Mouse (Mus musculus): Measurements from ENCODE around the gene Kif26b.

Gene Kif26b

DNA sequence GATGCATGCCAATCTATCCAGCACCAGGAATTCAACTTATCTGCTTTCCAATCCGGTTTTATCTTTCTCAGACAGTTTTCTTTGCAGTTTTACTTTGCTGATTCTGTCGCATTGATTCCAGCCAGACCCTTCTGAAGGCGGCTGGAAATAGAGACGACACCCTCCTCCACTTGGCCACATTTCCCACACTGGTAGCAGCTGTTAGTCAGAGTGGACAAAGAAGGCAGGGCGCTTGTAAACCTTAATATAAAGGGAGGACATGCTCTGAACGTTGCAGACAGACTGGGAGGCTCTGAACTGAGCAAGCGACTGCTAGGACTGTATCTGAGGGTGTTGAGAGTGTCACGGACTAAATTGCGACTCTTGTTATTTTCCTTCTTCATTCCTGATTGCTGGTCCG, 11.3 kb downstream of the Kif26b start:
- no peak for DNase-seq (ENCODE audit: low read depth, low spot score)

- DNase-seq (ENCODE audit: low read depth, low spot score): no peak
Measured at GRCm38 (mm10) chr1:178542415-178542814, 13.5 kb downstream of the Kif26b start.

GRCm38 (mm10) chr1:178542990-178543944, 14.3 kb downstream of the Kif26b start:
- no peak for DNase-seq (ENCODE audit: low read depth, low spot score)

DNA sequence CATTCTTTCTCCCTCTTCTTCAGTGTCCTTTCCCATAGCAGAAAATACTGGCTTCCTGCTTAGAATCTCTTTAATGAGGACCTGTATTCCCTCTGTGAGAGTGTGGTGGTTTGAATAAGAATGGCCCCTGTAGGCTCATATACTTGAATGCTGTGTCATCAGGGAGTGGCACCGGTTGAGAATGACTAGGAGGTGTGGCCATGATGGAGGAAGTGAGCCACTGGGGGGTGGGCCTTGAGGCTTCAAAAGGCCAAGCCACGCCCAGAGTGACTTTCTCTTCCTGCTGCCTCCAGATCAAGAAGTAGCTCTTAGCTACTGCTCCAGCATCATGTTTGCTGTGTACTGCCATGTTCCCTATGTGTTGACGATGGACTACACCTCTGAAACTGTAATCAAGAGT, 15.7 kb downstream of the Kif26b start:
- DNase-seq (ENCODE audit: low read depth, low spot score): no peak

GRCm38 (mm10) chr1:178549576-178549975, 20.7 kb downstream of the Kif26b start:
- no peak for DNase-seq (ENCODE audit: low read depth, low spot score)

GRCm38 (mm10) chr1:178550477-178551047, 21.6 kb downstream of the Kif26b start:
- DNase-seq (ENCODE audit: low read depth, low spot score): no peak

GRCm38 (mm10) chr1:178552278-178552897, 23.5 kb downstream of the Kif26b start:
- no peak for DNase-seq (ENCODE audit: low read depth, low spot score)

DNA sequence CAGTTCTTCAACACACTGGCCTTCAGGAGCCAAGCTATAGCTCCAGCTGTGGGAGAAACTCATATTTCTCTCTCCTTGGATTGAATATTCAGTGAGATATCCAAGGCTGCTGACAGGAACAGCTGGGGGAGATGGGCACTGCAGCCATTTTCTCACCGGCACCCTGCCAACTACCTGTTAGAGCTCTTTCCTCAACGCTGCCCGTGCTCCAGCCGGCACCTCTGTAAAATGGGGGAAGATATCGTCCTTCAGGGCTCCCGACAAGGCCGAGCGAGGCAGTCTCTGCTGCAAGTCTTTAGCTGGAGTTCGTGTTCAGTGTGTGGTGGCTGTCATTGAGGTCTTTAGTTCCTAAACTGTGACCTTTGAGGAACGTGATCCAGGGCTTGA, 24.0 kb downstream of the Kif26b start:
- DNase-seq (ENCODE audit: low read depth, low spot score): no peak

- DNase-seq (ENCODE audit: low read depth, low spot score): no peak
Measured at GRCm38 (mm10) chr1:178556226-178556625, 27.3 kb downstream of the Kif26b start.

DNA sequence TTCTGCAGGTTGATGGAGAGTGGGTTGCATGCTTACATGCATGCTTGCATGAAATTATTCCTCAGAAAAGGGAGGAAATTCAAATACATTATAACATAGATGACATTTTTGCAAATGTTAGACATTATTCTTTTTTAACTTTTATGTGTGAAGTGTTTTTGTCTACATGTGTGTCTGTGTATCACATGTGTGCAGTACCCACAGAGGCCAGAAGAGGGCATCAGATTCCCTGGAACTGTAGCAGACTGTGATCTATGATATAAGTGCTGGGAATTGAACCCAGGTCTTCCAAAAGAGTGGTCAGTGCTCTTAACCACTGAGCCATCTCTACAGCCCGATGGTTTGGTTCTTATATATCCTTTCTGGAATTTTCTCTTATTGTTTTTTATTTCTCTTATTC, 31.1 kb downstream of the Kif26b start:
- DNase-seq (ENCODE audit: low read depth, low spot score): no peak

DNA sequence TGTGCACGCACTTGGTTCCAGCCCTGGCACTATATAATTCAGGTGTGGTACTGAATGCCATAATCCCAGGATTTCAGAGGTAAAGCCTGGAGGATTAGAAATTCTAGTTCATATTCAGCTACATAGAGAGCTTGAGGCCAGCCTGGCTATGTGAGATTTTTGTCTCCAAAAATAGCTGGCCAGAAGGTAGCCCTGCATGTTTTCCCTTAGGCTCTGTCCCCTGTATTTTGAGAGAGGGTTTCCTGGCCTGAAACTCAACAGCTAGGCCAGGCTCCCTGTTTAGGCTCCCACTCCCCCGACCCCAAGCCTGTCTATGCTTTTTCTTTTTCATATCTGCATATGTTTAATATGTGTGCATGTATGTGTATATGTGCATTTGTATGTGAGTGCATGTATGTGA, 34.9 kb downstream of the Kif26b start:
- no peak for DNase-seq (ENCODE audit: low read depth, low spot score)

DNA sequence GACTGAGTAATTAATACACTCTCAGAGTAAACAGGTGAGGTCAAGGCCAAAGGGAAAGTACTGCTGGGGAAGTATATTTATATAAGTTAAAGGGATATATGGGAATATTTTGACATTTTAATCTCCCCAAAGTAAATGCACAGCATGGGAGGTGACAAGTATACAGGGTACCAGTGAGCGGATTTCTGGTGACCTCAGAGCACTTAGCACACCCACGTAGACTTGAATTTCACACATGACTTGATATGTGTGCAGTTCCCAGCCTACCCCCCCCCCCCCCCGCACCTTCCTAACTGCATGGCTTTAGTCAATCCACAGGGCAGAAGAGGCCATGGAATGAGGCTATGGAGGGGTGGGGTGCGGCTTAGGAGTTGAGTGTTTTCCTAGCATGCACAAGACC, 35.9 kb downstream of the Kif26b start:
- no peak for DNase-seq (ENCODE audit: low read depth, low spot score)

GRCm38 (mm10) chr1:178568551-178569545, 39.9 kb downstream of the Kif26b start:
- no peak for DNase-seq (ENCODE audit: low read depth, low spot score)

GRCm38 (mm10) chr1:178571009-178571408, 42.1 kb downstream of the Kif26b start:
- DNase-seq (ENCODE audit: low read depth, low spot score): no peak

GRCm38 (mm10) chr1:178571885-178572444, 43.0 kb downstream of the Kif26b start:
- no peak for DNase-seq (ENCODE audit: low read depth, low spot score)

DNA sequence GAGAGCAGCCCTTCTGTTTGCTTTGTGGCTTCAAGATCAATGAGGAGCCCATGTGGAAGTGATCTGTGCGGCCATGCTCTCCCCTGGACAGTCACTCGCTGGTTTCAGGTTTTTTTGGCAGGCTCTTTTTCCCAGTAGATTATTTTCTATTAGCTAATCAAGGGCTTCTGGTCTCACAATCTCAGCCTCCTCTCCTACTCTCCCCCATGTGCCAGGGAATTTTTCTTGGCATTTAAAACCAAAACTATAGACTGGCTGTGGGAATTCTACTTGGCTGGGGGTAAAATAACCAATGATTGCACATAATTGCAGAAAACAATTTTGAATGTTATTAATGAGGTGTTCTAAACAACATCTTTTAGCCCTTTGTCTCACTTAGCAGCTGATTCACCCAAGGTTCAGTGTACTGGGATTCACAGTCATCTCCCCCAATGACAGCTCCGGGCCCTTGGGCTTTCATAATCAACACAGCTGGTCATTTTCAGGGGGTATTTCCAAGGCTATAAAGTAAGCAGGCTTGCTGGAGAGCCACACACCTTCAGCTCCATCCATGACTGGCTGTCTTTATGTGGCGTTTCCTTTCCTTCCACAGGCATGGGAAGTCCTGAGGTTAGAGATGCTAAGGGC, 44.6 kb downstream of the Kif26b start:
- no peak for DNase-seq (ENCODE audit: low read depth, low spot score)

- no peak for DNase-seq (ENCODE audit: low read depth, low spot score)
Measured at GRCm38 (mm10) chr1:178575706-178576105, 46.8 kb downstream of the Kif26b start.

- DNase-seq (ENCODE audit: low read depth, low spot score): no peak
Measured at GRCm38 (mm10) chr1:178576926-178577325, 48.0 kb downstream of the Kif26b start.

- no peak for DNase-seq (ENCODE audit: low read depth, low spot score)
Measured at GRCm38 (mm10) chr1:178585366-178586020, 56.6 kb downstream of the Kif26b start.
